In the genomic region with DNA sequence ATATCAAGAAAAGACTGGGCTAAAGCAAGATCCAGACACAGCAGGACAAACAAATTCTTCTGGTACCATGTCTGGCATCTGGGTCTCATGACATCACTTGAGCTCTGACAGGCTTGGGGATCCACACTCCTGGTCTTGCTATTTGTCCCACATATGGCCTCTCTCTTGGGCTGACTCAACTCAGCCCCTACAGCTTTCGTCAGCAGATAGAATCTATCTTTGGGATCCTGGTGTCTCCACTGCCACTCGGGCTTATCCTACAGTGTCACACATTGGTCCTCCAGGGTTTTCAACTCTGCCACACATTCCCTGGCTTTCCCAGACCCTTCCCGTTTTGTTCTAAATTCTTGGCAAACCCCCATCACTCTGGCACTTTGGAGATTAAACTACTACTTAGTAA, we compare ENCODE assay signal across 28 mouse cellular contexts.
"Had no signal": no experiment of that assay in that cellular context is flagged by ENCODE, and none has a peak within 500 bp of the region (broad histone marks: within the 10 kb centered on the region; RNA-seq: fewer than 3 reads in every experiment).

No protein-coding gene starts in this region.

- H3K27me3 ChIP-seq: embryonic facial prominence, embryonic 12.5 days; embryonic facial prominence, embryonic 13.5 days; embryonic facial prominence, embryonic 15.5 days; forebrain, embryonic 12.5 days; forebrain, embryonic 13.5 days; forebrain, embryonic 15.5 days had no signal

- H3K9ac ChIP-seq: embryonic facial prominence, embryonic 12.5 days; embryonic facial prominence, embryonic 13.5 days; embryonic facial prominence, embryonic 15.5 days; forebrain, embryonic 12.5 days; forebrain, embryonic 13.5 days; forebrain, embryonic 15.5 days; forebrain, postnatal 0 days had no signal

- DNase-seq: cerebellum, adult 8-10 months; cerebellum, adult 9-10 months; cerebellum, adult 9-11 months; cerebellum, postnatal 10 days; cerebellum, postnatal 14 days; cerebellum, postnatal 25 days; cerebellum, postnatal 36 days; embryo, embryonic 11 days; forebrain, postnatal 0 days; gastrocnemius, adult 2 months; gastrocnemius, postnatal 10 days; gastrocnemius, postnatal 14 days; gastrocnemius, postnatal 25 days; gastrocnemius, postnatal 36 days; heart, adult 18-20 months; heart, adult 2 months had no signal

- H3K36me3 ChIP-seq: embryonic facial prominence, embryonic 10.5 days; embryonic facial prominence, embryonic 12.5 days; embryonic facial prominence, embryonic 13.5 days; embryonic facial prominence, embryonic 15.5 days; forebrain, embryonic 10.5 days; forebrain, embryonic 12.5 days; forebrain, embryonic 15.5 days; heart, embryonic 10.5 days had no signal

- H3K4me3 ChIP-seq: embryonic facial prominence, embryonic 10.5 days; embryonic facial prominence, embryonic 12.5 days; embryonic facial prominence, embryonic 13.5 days; embryonic facial prominence, embryonic 15.5 days; erythroblast, embryonic 14.5 days; forebrain, embryonic 10.5 days; forebrain, embryonic 12.5 days; forebrain, embryonic 13.5 days; forebrain, embryonic 15.5 days; gastrocnemius, adult 2 months; heart, adult 2 months; heart, embryonic 10.5 days had no signal

- ATAC-seq: forebrain, embryonic 13.5 days; forebrain, embryonic 14.5 days; forebrain, embryonic 15.5 days; forebrain, embryonic 16.5 days; forebrain, postnatal 0 days had no signal

- H3K9me3 ChIP-seq: embryonic facial prominence, embryonic 10.5 days; embryonic facial prominence, embryonic 12.5 days; embryonic facial prominence, embryonic 13.5 days; embryonic facial prominence, embryonic 15.5 days; forebrain, embryonic 10.5 days; forebrain, embryonic 12.5 days; forebrain, embryonic 13.5 days; forebrain, embryonic 15.5 days; heart, embryonic 10.5 days had no signal

- H3K4me1 ChIP-seq: embryonic facial prominence, embryonic 10.5 days; embryonic facial prominence, embryonic 12.5 days; embryonic facial prominence, embryonic 13.5 days; embryonic facial prominence, embryonic 15.5 days; forebrain, embryonic 10.5 days; forebrain, embryonic 12.5 days; forebrain, embryonic 13.5 days; forebrain, embryonic 15.5 days; heart, embryonic 10.5 days had no signal

- H3K4me2 ChIP-seq: embryonic facial prominence, embryonic 12.5 days; embryonic facial prominence, embryonic 13.5 days; embryonic facial prominence, embryonic 15.5 days; forebrain, embryonic 12.5 days; forebrain, embryonic 13.5 days; forebrain, embryonic 15.5 days had no signal

- H3K27ac ChIP-seq: embryonic facial prominence, embryonic 10.5 days; embryonic facial prominence, embryonic 12.5 days; embryonic facial prominence, embryonic 13.5 days; embryonic facial prominence, embryonic 15.5 days; forebrain, embryonic 10.5 days; forebrain, embryonic 12.5 days; forebrain, embryonic 13.5 days; forebrain, embryonic 15.5 days; gastrocnemius, adult 2 months; heart, adult 2 months; heart, embryonic 10.5 days had no signal
